Mouse (Mus musculus) bone marrow, adult 2 months (tissue): ENCODE results near the gene Tmco4. TPM values are rescaled to one million over a fixed set of nuclear protein-coding genes. Genes with fewer than 3 reads are reported as not detected.

Experiments used
- H3K27ac ChIP-seq: fragments of 200-500 bp; 2 replicates; pipeline ENCODE4 v1.5.1; 2012; ENCODE audit warnings: low read depth, mild to moderate bottlenecking, control low read depth, inconsistent platforms, low read length; ENCODE audit not compliant: control insufficient read depth, poor library complexity, insufficient read depth
- H3K4me1 ChIP-seq: fragments of 200-500 bp; 2 replicates; pipeline ENCODE4 v1.6.1; 2011; ENCODE audit warnings: low read length; ENCODE audit not compliant: control insufficient read depth, insufficient read depth
- H3K4me3 ChIP-seq: fragments of 200-500 bp; replicated peaks from 2 replicates; pipeline ENCODE3; 2011; ENCODE audit warnings: mild to moderate bottlenecking, low read depth, low read length, control low read depth; ENCODE audit not compliant: control insufficient read depth
- CTCF ChIP-seq: fragments of 200-500 bp; IDR thresholded peaks from 2 replicates; pipeline ENCODE4 v1.5.1; 2011; ENCODE audit warnings: low read length, control low read depth; ENCODE audit not compliant: control insufficient read depth, insufficient read depth
- POLR2A ChIP-seq: fragments of 200-500 bp; IDR thresholded peaks from 2 replicates; pipeline ENCODE4 v1.6.1; 2011; ENCODE audit warnings: low read depth, mild to moderate bottlenecking, control low read depth, low read length, borderline replicate concordance; ENCODE audit not compliant: control insufficient read depth
- WGBS: fragments of 180-500 bp; shearing (Covaris S2); methylation state at CpG from one replicate; pipeline ENCODE4 v1.1.7; 2018; 5-methylcytosine and 5-hydroxymethylcytosine counted together
- polyA plus RNA-seq: library from polyadenylated mRNA; stranded (reverse); fragments of >200 nt; gene quantifications from 2 replicates; pipeline ENCODE4 v1.2.4, GENCODE M21; 2011; ENCODE audit warnings: low replicate concordance; ENCODE audit not compliant: missing spikeins, insufficient read depth, insufficient read length

Gene Tmco4
- polyA plus RNA-seq, 1 experiment = 2.7 TPM

DNA sequence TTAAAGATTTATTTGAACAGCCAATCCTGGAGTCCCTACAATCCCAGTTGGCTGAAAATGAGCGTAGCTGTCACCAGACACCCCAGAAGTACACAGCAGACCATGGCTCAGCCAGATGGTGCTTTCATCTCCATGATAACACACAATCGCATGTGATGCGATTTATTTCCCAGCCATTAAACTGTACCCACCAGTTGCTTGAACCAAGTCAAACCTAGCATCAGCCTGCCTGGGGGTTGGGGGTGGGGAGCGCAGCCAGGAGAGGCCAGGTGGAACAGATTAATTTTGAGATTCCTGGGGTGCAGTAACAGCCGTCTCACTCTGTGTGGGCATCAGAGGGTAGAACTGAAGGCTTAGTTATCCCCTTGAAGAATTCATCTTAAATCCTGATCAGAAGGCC lies 73.7 kb downstream of the Tmco4 start:
- TF ChIP-seq CTCF (no peak), POLR2A (no peak)
- no peak overlapping the region for H3K27ac ChIP-seq
- 87% methylated on average over 5 of the region's 5 CpGs for WGBS
- no peaks in the 10 kb centered on the region; the same call in 1 of the 2 replicates for H3K4me1 ChIP-seq
- no peak overlapping the region for H3K4me3 ChIP-seq

DNA sequence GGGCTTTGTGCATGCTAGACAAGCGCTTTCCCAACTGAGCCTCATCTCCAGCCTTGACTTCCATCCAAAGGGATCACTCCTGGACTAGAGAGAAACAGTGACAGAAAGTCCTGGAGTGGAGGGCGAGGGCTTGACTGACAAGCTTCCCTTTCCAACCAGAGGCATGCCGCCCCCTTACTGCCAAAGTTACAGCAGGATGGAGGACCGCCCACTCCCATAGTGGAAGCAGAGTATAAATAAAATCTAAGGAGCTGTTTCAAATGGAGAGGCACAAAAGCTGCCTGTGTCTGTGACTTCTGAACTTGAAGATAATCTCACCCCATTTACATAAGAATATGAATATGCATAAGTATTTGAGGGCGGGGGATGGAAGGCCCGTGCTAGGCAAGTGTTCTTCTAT lies 75.8 kb downstream of the Tmco4 start:
- WGBS = 88% methylated on average over 6 of the region's 6 CpGs
- Histone ChIP-seq H3K4me3 (no peak overlapping the region), H3K4me1 (no peaks in the 10 kb centered on the region), H3K27ac (no peak overlapping the region)
- TF ChIP-seq CTCF (no peak), POLR2A (no peak)

GRCm38 (mm10) chr4:139052796-139053195 lies 80.1 kb downstream of the Tmco4 start:
- Histone ChIP-seq H3K4me1 (no peaks in the 10 kb centered on the region), H3K27ac (no peak overlapping the region), H3K4me3 (no peak overlapping the region)
- 83% methylated on average over 7 of the region's 7 CpGs for WGBS
- TF ChIP-seq CTCF = no peak
- no peak for TF ChIP-seq POLR2A

DNA sequence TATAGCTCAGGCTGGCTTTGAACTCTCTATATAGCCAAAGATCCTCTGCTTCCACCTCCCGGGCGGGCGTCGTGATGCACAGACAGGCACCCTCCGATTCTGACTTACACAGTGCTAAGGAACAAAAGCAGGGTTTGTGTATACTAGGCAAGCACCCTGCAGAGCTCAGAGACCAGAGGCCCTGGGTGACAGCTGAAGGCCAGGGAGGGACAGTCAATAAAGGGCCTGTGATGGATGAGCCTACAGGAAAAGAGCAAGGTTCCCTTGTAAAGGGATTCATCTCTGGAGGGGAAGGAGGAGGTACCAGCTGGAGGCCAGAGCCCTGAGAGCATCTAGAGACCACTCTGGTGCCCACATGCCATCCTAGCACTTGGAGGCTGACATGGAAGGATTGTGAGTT lies 80.7 kb downstream of the Tmco4 start:
- Histone ChIP-seq H3K4me3 (no peak overlapping the region), H3K27ac (no peak overlapping the region), H3K4me1 (no peaks in the 10 kb centered on the region)
- WGBS = 85% methylated on average over 5 of the region's 5 CpGs
- TF ChIP-seq POLR2A = no peak
- TF ChIP-seq CTCF = no peak

DNA sequence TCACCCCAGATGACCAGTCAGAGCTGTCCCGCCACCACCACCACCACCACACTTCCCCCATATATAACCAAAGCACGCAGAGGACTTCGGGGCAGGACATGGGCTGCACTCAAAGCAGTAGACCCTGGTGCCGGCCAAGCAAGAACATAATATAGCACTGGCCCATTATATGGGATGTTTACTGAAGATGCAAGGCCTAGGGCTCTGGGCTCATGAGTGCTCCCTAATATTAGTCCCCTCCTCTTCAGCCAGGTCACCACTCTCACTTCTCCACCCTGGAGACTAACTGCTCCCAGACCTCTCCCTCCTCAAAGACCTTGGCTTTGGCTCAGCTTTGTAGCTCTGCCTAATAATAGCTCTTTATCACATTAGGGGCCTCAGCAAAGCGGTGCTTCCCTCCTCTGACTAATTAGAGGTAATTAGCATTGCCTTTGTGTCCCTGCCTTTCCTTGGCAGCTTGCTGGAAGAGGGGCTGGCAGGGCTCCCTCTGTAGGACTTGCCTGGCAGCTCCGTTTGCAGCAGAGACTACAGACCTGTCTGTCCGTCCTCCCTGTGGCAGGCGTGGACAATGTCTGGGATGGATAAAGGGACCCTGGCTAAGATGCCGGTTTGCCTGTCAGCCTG lies 81.7 kb downstream of the Tmco4 start:
- TF ChIP-seq CTCF (no peak), POLR2A (no peak)
- WGBS = 84% methylated on average over 9 of the region's 9 CpGs

GRCm38 (mm10) chr4:139055336-139055735 lies 82.6 kb downstream of the Tmco4 start:
- TF ChIP-seq CTCF (no peak), POLR2A (no peak)
- 81% methylated on average over 4 of the region's 4 CpGs for WGBS

More for the DNA sequence above, 81.7 kb downstream of the Tmco4 start:
- Histone ChIP-seq H3K4me1 (no peaks in the 10 kb centered on the region), H3K27ac (no peak overlapping the region), H3K4me3 (no peak overlapping the region)

DNA sequence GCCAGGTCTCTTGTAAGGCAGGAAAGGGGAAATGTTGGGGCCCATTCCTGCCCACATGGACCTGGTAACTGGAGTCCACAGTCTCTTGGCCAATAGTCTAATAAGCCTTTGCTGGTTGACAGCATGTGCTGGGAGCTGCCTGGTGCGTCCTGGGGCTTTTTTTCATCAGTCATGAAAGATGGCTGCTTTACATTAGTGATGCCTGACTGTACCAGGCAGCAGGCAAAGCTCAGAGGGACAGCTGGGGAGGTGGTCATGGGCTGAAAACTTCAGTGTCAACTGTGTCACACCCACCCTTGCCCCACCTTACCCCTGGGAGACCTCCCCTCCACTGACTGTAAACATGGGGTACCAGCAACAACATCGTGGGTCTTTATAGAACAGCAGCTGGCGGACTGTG lies 83.1 kb downstream of the Tmco4 start:
- TF ChIP-seq CTCF (no peak), POLR2A (no peak)
- WGBS = 55% methylated on average over 3 of the region's 3 CpGs
- Histone ChIP-seq H3K4me1 (no peaks in the 10 kb centered on the region), H3K4me3 (no peak overlapping the region), H3K27ac (no peak overlapping the region)

More at GRCm38 (mm10) chr4:139055336-139055735, 82.6 kb downstream of the Tmco4 start:
- Histone ChIP-seq H3K27ac (no peak overlapping the region), H3K4me1 (no peaks in the 10 kb centered on the region), H3K4me3 (no peak overlapping the region)

DNA sequence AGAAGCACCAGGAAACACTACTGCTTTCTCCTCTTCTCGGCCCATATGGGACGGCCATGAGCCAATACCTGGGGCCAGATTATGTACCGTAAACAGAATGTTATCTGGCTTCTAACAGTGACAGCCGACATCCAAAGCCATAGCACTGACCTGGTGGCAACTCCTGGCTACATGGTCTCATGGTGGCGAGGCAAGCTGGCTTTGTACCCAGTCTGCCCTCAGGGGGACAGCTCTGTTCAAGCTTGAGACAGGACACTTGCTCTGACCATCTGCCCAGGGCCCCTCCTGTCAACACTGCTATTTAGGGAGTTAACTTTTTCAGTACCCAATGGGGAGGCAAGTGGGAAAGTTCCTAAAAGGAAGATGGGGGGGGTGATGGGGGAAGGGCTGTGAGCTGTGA lies 84.6 kb downstream of the Tmco4 start:
- Histone ChIP-seq H3K4me3 (no peak overlapping the region), H3K27ac (no peak overlapping the region), H3K4me1 (no peaks in the 10 kb centered on the region)
- 81% methylated on average over 5 of the region's 5 CpGs for WGBS
- TF ChIP-seq POLR2A = no peak
- TF ChIP-seq CTCF = no peak

GRCm38 (mm10) chr4:139058029-139058428 lies 85.3 kb downstream of the Tmco4 start:
- WGBS = 90% methylated on average over 5 of the region's 5 CpGs
- no peak for TF ChIP-seq POLR2A
- Histone ChIP-seq H3K4me1 (no peaks in the 10 kb centered on the region), H3K4me3 (no peak overlapping the region), H3K27ac (no peak overlapping the region)
